Mouse (Mus musculus): ENCODE results near the gene Lgals12. TPM values are rescaled to one million over a fixed set of nuclear protein-coding genes. Genes with fewer than 3 reads are reported as not detected.

The Lgals12 gene
- total and polyA plus RNA-seq, 3 experiments, result not detected

- Histone ChIP-seq H3K9ac (ENCODE audit: insufficient read depth, low read depth) (no peak overlapping the region), H3K4me1 (ENCODE audit: control insufficient read depth in 1 of 2, insufficient read depth in 2 of 2) (no peaks in the 10 kb centered on the region), H3K4me3 (replicated peaks in 1 of 3; ENCODE audit: low read depth in 2 of 3, low read length in 2 of 3, poor library complexity in 1 of 3) (no peak overlapping the region), H3K4me2 (ENCODE audit: insufficient read depth, low read depth, poor library complexity, severe bottlenecking) (no peak overlapping the region), H3K79me2 (replicated peaks; ENCODE audit: control insufficient read depth, extremely low read depth, insufficient read depth, poor library complexity, severe bottlenecking) (no peaks in the 10 kb centered on the region), H3K9me3 (replicated peaks; ENCODE audit: low read length) (no peaks in the 10 kb centered on the region), H3K36me3 (replicated peaks in 1 of 2; ENCODE audit: control insufficient read depth in 1 of 2, insufficient read depth in 1 of 2, low read length in 1 of 2) (no peaks in the 10 kb centered on the region), H3K27me3 (replicated peaks) (no peaks in the 10 kb centered on the region), H3K27ac (ENCODE audit: insufficient read depth, low read depth) (no peak overlapping the region)
- in situ Hi-C loops (cut with MboI; ENCODE audit: low pct_ligation_motif_present, low pct_unique_long_range_greater_than_20kb, low sequenced_read_pairs) (no loop called here), dilution Hi-C loops (cut with MboI; ENCODE audit: extremely low pct_ligation_motif_present, extremely low pct_unique_long_range_greater_than_20kb, low sequenced_read_pairs) (no loop called here)
- DNase-seq (ENCODE audit: extremely low read depth), result no peak
- no peak for TF ChIP-seq ZMIZ1 (IDR thresholded peaks at IDR 0.05; ENCODE audit: low read depth, low read length)
- TF ChIP-seq MYC (IDR thresholded peaks at IDR 0.05; ENCODE audit: low read depth, low read length), result no peak
- TF ChIP-seq MEF2A (IDR thresholded peaks at IDR 0.05; ENCODE audit: borderline replicate concordance, low read depth, low read length), result no peak
- no peak for TF ChIP-seq BHLHE40 (IDR thresholded peaks at IDR 0.05; ENCODE audit: low read depth, low read length)
- TF ChIP-seq CHD2 (IDR thresholded peaks at IDR 0.05; ENCODE audit: low read length), result no peak
- no peak for TF ChIP-seq ZC3H11A (IDR thresholded peaks at IDR 0.05; ENCODE audit: low read depth, low read length)
- TF ChIP-seq ZNF384 (IDR thresholded peaks at IDR 0.05; ENCODE audit: low read depth, low read length), result no peak
- no peak for TF ChIP-seq RCOR1 (conservative IDR thresholded peaks at IDR 0.05; ENCODE audit: low read depth, low read length)
- TF ChIP-seq PAX5 (IDR thresholded peaks at IDR 0.05; ENCODE audit: low read length), result no peak
- no peak for TF ChIP-seq EP300 (IDR thresholded peaks at IDR 0.05; ENCODE audit: low read length)
- no peak for TF ChIP-seq MAZ (IDR thresholded peaks at IDR 0.05; ENCODE audit: low read depth, low read length)
- no peak for TF ChIP-seq CTCF (conservative IDR thresholded peaks at IDR 0.05 in 1 of 2, IDR thresholded peaks at IDR 0.05 in 1 of 2; ENCODE audit: low read depth in 2 of 2, low read length in 2 of 2)
- no peak for TF ChIP-seq ELF1 (IDR thresholded peaks at IDR 0.05; ENCODE audit: low read depth, low read length)
- TF ChIP-seq ZKSCAN1 (IDR thresholded peaks at IDR 0.05; ENCODE audit: borderline replicate concordance, low read depth, low read length), result no peak
- TF ChIP-seq MAX (IDR thresholded peaks at IDR 0.05; ENCODE audit: low read length), result no peak
- no peak for TF ChIP-seq JUND (conservative IDR thresholded peaks at IDR 0.05; ENCODE audit: low read depth, low read length)
Measured at GRCm38 (mm10) chr19:7601551-7601950, 5.4 kb downstream of the Lgals12 start.

GRCm38 (mm10) chr19:7598481-7598880, 8.5 kb downstream of the Lgals12 start:
- Histone ChIP-seq H3K79me2 (replicated peaks; ENCODE audit: control insufficient read depth, extremely low read depth, insufficient read depth, poor library complexity, severe bottlenecking) (no peaks in the 10 kb centered on the region), H3K27me3 (replicated peaks) (no peaks in the 10 kb centered on the region), H3K9ac (ENCODE audit: insufficient read depth, low read depth) (no peak overlapping the region), H3K27ac (ENCODE audit: insufficient read depth, low read depth) (no peak overlapping the region), H3K9me3 (replicated peaks; ENCODE audit: low read length) (no peaks in the 10 kb centered on the region), H3K4me3 (replicated peaks in 1 of 3; ENCODE audit: low read depth in 2 of 3, low read length in 2 of 3, poor library complexity in 1 of 3) (no peak overlapping the region), H3K4me1 (ENCODE audit: control insufficient read depth in 1 of 2, insufficient read depth in 2 of 2) (no peaks in the 10 kb centered on the region), H3K36me3 (replicated peaks in 1 of 2; ENCODE audit: control insufficient read depth in 1 of 2, insufficient read depth in 1 of 2, low read length in 1 of 2) (no peaks in the 10 kb centered on the region), H3K4me2 (ENCODE audit: insufficient read depth, low read depth, poor library complexity, severe bottlenecking) (no peak overlapping the region)
- no peak for DNase-seq (ENCODE audit: extremely low read depth)
- dilution Hi-C loops (cut with MboI; ENCODE audit: extremely low pct_ligation_motif_present, extremely low pct_unique_long_range_greater_than_20kb, low sequenced_read_pairs) (no loop called here), in situ Hi-C loops (cut with MboI; ENCODE audit: low pct_ligation_motif_present, low pct_unique_long_range_greater_than_20kb, low sequenced_read_pairs) (loop anchor here (5.0 kb wide), 1 partner anchor 66 kb away; no protein-coding TSS in a partner anchor)
- TF ChIP-seq TBP (conservative IDR thresholded peaks at IDR 0.05; ENCODE audit: low read depth, low read length), result no peak
- TF ChIP-seq ZC3H11A (IDR thresholded peaks at IDR 0.05; ENCODE audit: low read depth, low read length), result no peak
- TF ChIP-seq USF1 (IDR thresholded peaks at IDR 0.05; ENCODE audit: low read depth, low read length), result no peak
- no peak for TF ChIP-seq KAT2A (IDR thresholded peaks at IDR 0.05; ENCODE audit: insufficient replicate concordance, low read length)
- no peak for TF ChIP-seq PAX5 (IDR thresholded peaks at IDR 0.05; ENCODE audit: low read length)
- TF ChIP-seq NELFE (IDR thresholded peaks at IDR 0.05; ENCODE audit: low read depth, low read length), result no peak
